Mouse (Mus musculus) CH12.LX (cell line): ENCODE results near the gene Tm9sf3. TPM values are rescaled to one million over a fixed set of nuclear protein-coding genes. Genes with fewer than 3 reads are reported as not detected.

Experiments
- DNase-seq: peaks from one replicate; pipeline ENCODE4 v3.0.0-alpha.2; 2013; ENCODE audit errors: extremely low read depth
- H3K27ac ChIP-seq: 2 replicates; pipeline ENCODE4 v1.5.1; 2012; ENCODE audit warnings: low read depth, mild to moderate bottlenecking, control low read depth, moderate library complexity; ENCODE audit not compliant: insufficient read depth
- H3K27me3 ChIP-seq: replicated peaks from 2 replicates; pipeline ENCODE3; 2012; ENCODE audit warnings: inconsistent platforms
- H3K36me3 ChIP-seq, 2 experiments: replicated peaks in 1 of 2; 2 replicates each; pipeline versions ENCODE3 to v1.6.1; 2012; ENCODE audit warnings: inconsistent platforms in 1 of 2, low read length in 1 of 2, mild to moderate bottlenecking in 1 of 2, mixed read lengths in 1 of 2, moderate library complexity in 1 of 2; ENCODE audit not compliant: control insufficient read depth in 1 of 2, insufficient read depth in 1 of 2
- H3K4me1 ChIP-seq, 2 experiments: 2 replicates each; pipeline ENCODE4 v1.6.1; 2012; ENCODE audit warnings: inconsistent platforms in 1 of 2, moderate library complexity in 1 of 2; ENCODE audit not compliant: insufficient read depth in 2 of 2, control insufficient read depth in 1 of 2
- H3K4me2 ChIP-seq: 2 replicates; pipeline ENCODE4 v1.6.1; 2012; ENCODE audit warnings: low read depth, mild to moderate bottlenecking, control low read depth; ENCODE audit not compliant: poor library complexity, insufficient read depth, severe bottlenecking
- H3K4me3 ChIP-seq, 3 experiments: fragments of 150-350 bp in 1 of 3; sonication (generic) in 1 of 3; replicated peaks in 1 of 3; 2 replicates each; pipeline versions ENCODE3 to v1.5.1; 2011 to 2012; ENCODE audit warnings: low read depth in 2 of 3, low read length in 2 of 3, mild to moderate bottlenecking in 2 of 3, moderate library complexity in 2 of 3, control low read depth in 1 of 3, improper control_type of control experiment in 1 of 3, inconsistent platforms in 1 of 3, mixed read lengths in 1 of 3; ENCODE audit not compliant: poor library complexity in 1 of 3
- H3K79me2 ChIP-seq: replicated peaks from 2 replicates; pipeline ENCODE4 v1.6.1; 2012; ENCODE audit warnings: mild to moderate bottlenecking, moderate library complexity; ENCODE audit not compliant: control insufficient read depth, poor library complexity, insufficient read depth, severe bottlenecking; ENCODE audit errors: extremely low read depth
- H3K9ac ChIP-seq: 2 replicates; pipeline ENCODE4 v1.6.1; 2012; ENCODE audit warnings: low read depth, mild to moderate bottlenecking, control low read depth, moderate library complexity; ENCODE audit not compliant: insufficient read depth
- H3K9me3 ChIP-seq: replicated peaks from 2 replicates; pipeline ENCODE3; 2012; ENCODE audit warnings: low read length, inconsistent platforms, mixed read lengths
- CHD1 ChIP-seq: IDR thresholded peaks from 2 replicates; pipeline ENCODE4 v1.6.1; 2012; ENCODE audit warnings: low read depth, low read length, improper control_type of control experiment, inconsistent platforms
- E2F4 ChIP-seq: IDR thresholded peaks from 2 replicates; pipeline ENCODE4 v1.6.1; 2011; ENCODE audit warnings: low read depth, low read length, improper control_type of control experiment; ENCODE audit not compliant: insufficient replicate concordance
- ELF1 ChIP-seq: IDR thresholded peaks from 2 replicates; pipeline ENCODE4 v1.6.1; 2014; ENCODE audit warnings: low read depth, mild to moderate bottlenecking, inconsistent platforms, low read length, improper control_type of control experiment
- EP300 ChIP-seq: IDR thresholded peaks from 2 replicates; pipeline ENCODE4 v1.6.1; 2011; ENCODE audit warnings: low read length, improper control_type of control experiment
- ETS1 ChIP-seq: conservative IDR thresholded peaks from 2 replicates; pipeline ENCODE4 v1.6.1; 2012; ENCODE audit warnings: low read depth, mild to moderate bottlenecking, inconsistent platforms, low read length, improper control_type of control experiment, moderate library complexity
- GABPA ChIP-seq: IDR thresholded peaks from 2 replicates; pipeline ENCODE4 v1.6.1; 2012; ENCODE audit warnings: low read depth, low read length, improper control_type of control experiment, inconsistent platforms; ENCODE audit not compliant: insufficient replicate concordance
- HCFC1 ChIP-seq: IDR thresholded peaks from 2 replicates; pipeline ENCODE4 v1.6.1; 2012; ENCODE audit warnings: low read depth, mild to moderate bottlenecking, inconsistent platforms, low read length, improper control_type of control experiment
- IRF4 ChIP-seq: IDR thresholded peaks from 2 replicates; pipeline ENCODE4 v1.6.1; 2014; ENCODE audit warnings: low read depth, mild to moderate bottlenecking, inconsistent platforms, low read length, improper control_type of control experiment
- JUND ChIP-seq: conservative IDR thresholded peaks from 2 replicates; pipeline ENCODE4 v1.6.1; 2011; ENCODE audit warnings: low read depth, low read length, improper control_type of control experiment
- KAT2A ChIP-seq: IDR thresholded peaks from 2 replicates; pipeline ENCODE4 v1.6.1; 2012; ENCODE audit warnings: low read length, improper control_type of control experiment, inconsistent platforms; ENCODE audit not compliant: insufficient replicate concordance
- MAX ChIP-seq: IDR thresholded peaks from 2 replicates; pipeline ENCODE4 v1.6.1; 2011; ENCODE audit warnings: low read length, improper control_type of control experiment
- MAZ ChIP-seq: IDR thresholded peaks from 2 replicates; pipeline ENCODE4 v1.6.1; 2012; ENCODE audit warnings: low read depth, mild to moderate bottlenecking, inconsistent platforms, low read length, improper control_type of control experiment, moderate library complexity
- MEF2A ChIP-seq: IDR thresholded peaks from 2 replicates; pipeline ENCODE4 v1.6.1; 2014; ENCODE audit warnings: low read depth, mild to moderate bottlenecking, inconsistent platforms, low read length, improper control_type of control experiment, borderline replicate concordance
- MXI1 ChIP-seq: IDR thresholded peaks from 2 replicates; pipeline ENCODE4 v1.6.1; 2011; ENCODE audit warnings: mild to moderate bottlenecking, low read depth, low read length, improper control_type of control experiment
- MYC ChIP-seq: IDR thresholded peaks from 2 replicates; pipeline ENCODE4 v1.6.1; 2011; ENCODE audit warnings: low read depth, mild to moderate bottlenecking, improper control_type of control experiment, low read length
- NELFE ChIP-seq: IDR thresholded peaks from 2 replicates; pipeline ENCODE4 v1.6.1; 2011; ENCODE audit warnings: low read depth, low read length, improper control_type of control experiment
- NRF1 ChIP-seq: IDR thresholded peaks from 2 replicates; pipeline ENCODE4 v1.6.1; 2014; ENCODE audit warnings: low read depth, mild to moderate bottlenecking, inconsistent platforms, low read length, improper control_type of control experiment, moderate library complexity
- PAX5 ChIP-seq: IDR thresholded peaks from 2 replicates; pipeline ENCODE4 v1.6.1; 2012; ENCODE audit warnings: low read length, inconsistent platforms, mixed read lengths
- RAD21 ChIP-seq: IDR thresholded peaks from 2 replicates; pipeline ENCODE4 v1.6.1; 2011; ENCODE audit warnings: low read depth, mild to moderate bottlenecking, low read length, improper control_type of control experiment, moderate library complexity
- SIN3A ChIP-seq: IDR thresholded peaks from 2 replicates; pipeline ENCODE4 v1.6.1; 2012; ENCODE audit warnings: low read length, improper control_type of control experiment, inconsistent platforms
- TCF12 ChIP-seq: IDR thresholded peaks from 2 replicates; pipeline ENCODE4 v1.6.1; 2014; ENCODE audit warnings: low read depth, mild to moderate bottlenecking, inconsistent platforms, low read length, improper control_type of control experiment
- USF1 ChIP-seq: IDR thresholded peaks from 2 replicates; pipeline ENCODE4 v1.6.1; 2014; ENCODE audit warnings: low read depth, mild to moderate bottlenecking, inconsistent platforms, low read length, improper control_type of control experiment
- USF2 ChIP-seq: conservative IDR thresholded peaks from 2 replicates; pipeline ENCODE4 v1.6.1; 2011; ENCODE audit warnings: low read depth, low read length, improper control_type of control experiment
- dilution Hi-C: fragments of 300-500 bp; cut with MboI; formaldehyde crosslinking; loops from 2 replicates; pipeline ENCODE4 v1.14.3; 2020; ENCODE audit warnings: low sequenced_read_pairs; ENCODE audit not compliant: extremely low pct_unique_long_range_greater_than_20kb, extremely low pct_ligation_motif_present
- in situ Hi-C: fragments of 300-500 bp; cut with MboI; formaldehyde crosslinking; loops from 3 replicates; pipeline ENCODE4 v1.14.3; 2019; ENCODE audit warnings: low sequenced_read_pairs, low pct_ligation_motif_present, low pct_unique_long_range_greater_than_20kb, mixed read lengths
- polyA plus RNA-seq: library from polyadenylated mRNA; unstranded; fragments of >175 nt; gene quantifications from 2 replicates; pipeline ENCODE4 v1.2.1, GENCODE M21; 2012; ENCODE audit warnings: low read depth; ENCODE audit not compliant: insufficient read length
- total RNA-seq, 2 experiments: library from RNA; depleted of rRNA; stranded (reverse); fragments of 300-350 nt in 1 of 2; fragments of >200 nt in 1 of 2; gene quantifications; 2 replicates each; pipeline ENCODE4 v1.2.3; 2012 to 2014

The Tm9sf3 gene
- total and polyA plus RNA-seq, 3 experiments, result 137 to 294 (median 182) TPM

GRCm38 (mm10) chr19:41192953-41193352 is 70.8 kb downstream of the Tm9sf3 start:
- Histone ChIP-seq H3K36me3 (no peaks in the 10 kb centered on the region), H3K79me2 (no peaks in the 10 kb centered on the region), H3K4me3 (no peak overlapping the region), H3K4me1 (no peaks in the 10 kb centered on the region)
- in situ Hi-C loops (loop anchor here (10.0 kb wide), 1 partner anchor 98 kb away; no protein-coding TSS in a partner anchor), dilution Hi-C loops (no loop called here)
- TF ChIP-seq MXI1 (no peak), MAZ (no peak), EP300 (no peak), NRF1 (no peak), HCFC1 (no peak), ELF1 (no peak), ETS1 (no peak), IRF4 (no peak), E2F4 (no peak), SIN3A (no peak), TCF12 (no peak), CHD1 (no peak), RAD21 (no peak), NELFE (no peak), MAX (no peak), GABPA (no peak)
- TF ChIP-seq, all 38 proteins: peak for 0
- Histone ChIP-seq H3K4me2 (no peak overlapping the region), H3K9me3 (peaks cover under 1% of the 10 kb centered on the region), H3K27ac (no peak overlapping the region), H3K27me3 (peaks cover 59% of the 10 kb centered on the region), H3K9ac (no peak overlapping the region)
- DNase-seq, result no peak

GRCm38 (mm10) chr19:41191724-41192123 is 72.1 kb downstream of the Tm9sf3 start:
- dilution Hi-C loops, result no loop called here
- Histone ChIP-seq H3K79me2 (no peaks in the 10 kb centered on the region), H3K9ac (no peak overlapping the region), H3K27ac (no peak overlapping the region), H3K9me3 (peaks cover 8% of the 10 kb centered on the region), H3K4me2 (no peak overlapping the region), H3K4me1 (no peaks in the 10 kb centered on the region), H3K4me3 (no peak overlapping the region), H3K36me3 (no peaks in the 10 kb centered on the region), H3K27me3 (peaks cover 64% of the 10 kb centered on the region)
- no peak for TF ChIP-seq MXI1
- no peak for TF ChIP-seq SIN3A
- no peak for TF ChIP-seq E2F4
- TF ChIP-seq NELFE, result no peak
- no peak for TF ChIP-seq USF2
- TF ChIP-seq MAX, result no peak
- no peak for TF ChIP-seq MEF2A
- no peak for TF ChIP-seq CHD1
- TF ChIP-seq JUND, result no peak
- no peak for TF ChIP-seq MYC
- TF ChIP-seq KAT2A, result no peak
- no peak for TF ChIP-seq PAX5
- TF ChIP-seq IRF4, result no peak
- TF ChIP-seq USF1, result no peak
- DNase-seq, result no peak
- in situ Hi-C loops, result loop anchor here (10.0 kb wide), 1 partner anchor 97 kb away; no protein-coding TSS in a partner anchor
